Mouse (Mus musculus): Measurements from ENCODE around the gene Gm16253. TPM values are rescaled to one million over a fixed set of nuclear protein-coding genes. Genes with fewer than 3 reads are reported as not detected.

Gm16253 gene
- total and polyA plus RNA-seq, 3 experiments = 1.4 TPM; not detected in 2

DNA sequence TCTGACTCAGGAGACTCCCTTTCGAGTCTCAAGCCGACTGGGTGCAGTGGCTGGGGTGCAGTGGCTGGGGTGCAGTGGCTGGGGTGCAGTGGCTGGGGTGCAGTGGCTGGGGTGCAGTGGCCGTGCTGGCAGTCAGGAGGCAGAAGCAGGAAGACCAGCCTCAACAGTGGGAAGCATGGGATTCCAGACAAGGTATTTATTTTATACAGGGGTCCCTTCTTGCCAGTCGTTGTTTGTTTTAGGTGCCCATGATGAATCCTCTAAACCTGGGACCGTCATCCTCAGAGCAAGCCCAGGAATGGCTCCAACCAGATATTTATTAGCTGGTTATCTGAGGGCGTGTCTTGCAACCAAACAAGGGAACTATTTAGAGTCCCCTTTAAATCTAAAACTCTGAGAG lies 23.2 kb upstream of the Gm16253 start:
- Histone ChIP-seq H3K27me3 (ENCODE audit: control insufficient read depth in 1 of 2, insufficient read depth in 2 of 2, low read length in 2 of 2) (no peaks in the 10 kb centered on the region), H3K36me3 (ENCODE audit: control insufficient read depth in 1 of 2, insufficient read depth in 2 of 2, low read length in 2 of 2) (peaks cover 0 to 32% of the 10 kb centered on the region in 2 experiments; a peak in 2 of 4 replicates), H3K4me1 (ENCODE audit: control insufficient read depth in 1 of 2, insufficient read depth in 2 of 2, low read length in 2 of 2) (peaks cover 23 to 34% of the 10 kb centered on the region in 2 experiments), H3K9ac (ENCODE audit: control insufficient read depth, low read depth, low read length, poor library complexity, severe bottlenecking) (peak overlapping the region; percentile 48), H3K27ac (ENCODE audit: control insufficient read depth, low read depth, low read length) (peak overlapping the region; percentile 55), H3K4me3 (ENCODE audit: control insufficient read depth in 1 of 2, insufficient read depth in 1 of 2, low read depth in 2 of 2, low read length in 2 of 2) (peak overlapping the region; percentile 37 to 39), H3K79me2 (ENCODE audit: control insufficient read depth, insufficient read depth, low read length, poor library complexity) (peaks cover 13% of the 10 kb centered on the region), H3K9me3 (replicated peaks; ENCODE audit: insufficient read depth, low read length) (no peaks in the 10 kb centered on the region)
- no peak for TF ChIP-seq USF2 (IDR thresholded peaks at IDR 0.05; ENCODE audit: borderline replicate concordance in 1 of 2, insufficient read depth in 1 of 2, low read depth in 1 of 2, low read length in 2 of 2)
- no peak for TF ChIP-seq ZNF384 (IDR thresholded peaks at IDR 0.05; ENCODE audit: low read depth, low read length)
- DNase-seq (ENCODE audit: low read depth, low spot score) = peak; percentile 80

GRCm38 (mm10) chr3:96554251-96554650 lies 22.5 kb upstream of the Gm16253 start:
- Histone ChIP-seq H3K36me3 (ENCODE audit: control insufficient read depth in 1 of 2, insufficient read depth in 2 of 2, low read length in 2 of 2) (peaks cover 0 to 32% of the 10 kb centered on the region in 2 experiments; a peak in 3 of 4 replicates), H3K27me3 (ENCODE audit: control insufficient read depth in 1 of 2, insufficient read depth in 2 of 2, low read length in 2 of 2) (no peaks in the 10 kb centered on the region), H3K4me3 (ENCODE audit: control insufficient read depth in 1 of 2, insufficient read depth in 1 of 2, low read depth in 2 of 2, low read length in 2 of 2) (peak overlapping the region; percentile 37 to 39), H3K27ac (ENCODE audit: control insufficient read depth, low read depth, low read length) (peak overlapping the region; percentile 55), H3K9ac (ENCODE audit: control insufficient read depth, low read depth, low read length, poor library complexity, severe bottlenecking) (peak overlapping the region; percentile 48), H3K79me2 (ENCODE audit: control insufficient read depth, insufficient read depth, low read length, poor library complexity) (peaks cover 19% of the 10 kb centered on the region), H3K9me3 (replicated peaks; ENCODE audit: insufficient read depth, low read length) (no peaks in the 10 kb centered on the region), H3K4me1 (ENCODE audit: control insufficient read depth in 1 of 2, insufficient read depth in 2 of 2, low read length in 2 of 2) (peaks cover 23 to 34% of the 10 kb centered on the region in 2 experiments)
- no peak for DNase-seq (ENCODE audit: low read depth, low spot score)
- no peak for TF ChIP-seq NELFE (IDR thresholded peaks at IDR 0.05; ENCODE audit: low read depth, low read length)
- TF ChIP-seq POLR2AphosphoS2 (IDR thresholded peaks at IDR 0.05; ENCODE audit: low read length) = no peak
- TF ChIP-seq MEF2A (IDR thresholded peaks at IDR 0.05; ENCODE audit: extremely low read depth, insufficient replicate concordance, low read depth, low read length, poor library complexity, severe bottlenecking) = no peak
- no peak for TF ChIP-seq CHD2 (IDR thresholded peaks at IDR 0.05; ENCODE audit: low read length)
- TF ChIP-seq KAT2A (conservative IDR thresholded peaks at IDR 0.05; ENCODE audit: low read depth, low read length) = no peak
- no peak for TF ChIP-seq EP300 (IDR thresholded peaks at IDR 0.05; ENCODE audit: low read depth in 1 of 2, low read length in 2 of 2)
- TF ChIP-seq E2F4 (IDR thresholded peaks at IDR 0.05; ENCODE audit: borderline replicate concordance, low read depth, low read length) = no peak
- no peak for TF ChIP-seq HCFC1 (IDR thresholded peaks at IDR 0.05; ENCODE audit: low read depth, low read length)
- TF ChIP-seq GATA1 (IDR thresholded peaks at IDR 0.05; ENCODE audit: low read depth, low read length) = no peak
- TF ChIP-seq RAD21 (IDR thresholded peaks at IDR 0.05; ENCODE audit: low read depth, low read length) = no peak
- TF ChIP-seq POLR2AphosphoS5 (IDR thresholded peaks at IDR 0.05; ENCODE audit: borderline replicate concordance, low read depth, low read length) = no peak
- no peak for TF ChIP-seq BHLHE40 (IDR thresholded peaks at IDR 0.05; ENCODE audit: borderline replicate concordance, low read depth, low read length)
- no peak for TF ChIP-seq MXI1 (IDR thresholded peaks at IDR 0.05; ENCODE audit: low read depth, low read length)
- TF ChIP-seq USF2 (IDR thresholded peaks at IDR 0.05; ENCODE audit: borderline replicate concordance in 1 of 2, insufficient read depth in 1 of 2, low read depth in 1 of 2, low read length in 2 of 2) = no peak

Data from MEL (cell line).